Mouse (Mus musculus): ENCODE measurements around the gene Edn3.
A peak's percentile ranks its signal among the peaks of the same experiment; 100 is the strongest.

Edn3 gene

GRCm38 (mm10) chr2:174796998-174797397, 36.6 kb downstream of the Edn3 start:
- no peak for DNase-seq (ENCODE audit: low read depth, low spot score)

- no peak for DNase-seq (ENCODE audit: low read depth, low spot score)
Observed at GRCm38 (mm10) chr2:174797495-174798068, 37.2 kb downstream of the Edn3 start.

DNA sequence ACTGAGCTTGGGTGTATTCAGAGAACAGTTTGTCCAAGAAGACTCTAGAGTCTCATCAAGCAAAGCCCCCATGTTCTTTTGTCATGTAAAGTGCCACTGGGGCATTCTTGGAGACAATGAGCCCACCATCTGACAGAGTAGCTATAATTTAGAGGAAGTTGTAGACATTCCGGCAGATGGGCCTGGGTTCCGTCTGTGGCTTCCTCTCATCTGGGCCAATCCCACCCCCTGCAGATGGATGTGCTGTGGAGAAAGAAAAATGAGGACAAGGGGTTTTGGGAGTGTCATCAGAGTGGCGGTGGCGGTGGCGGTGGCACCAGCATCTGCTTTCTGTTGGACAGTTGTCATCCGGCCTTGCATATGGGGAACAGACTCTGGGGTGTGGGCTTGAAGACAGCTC, 42.0 kb downstream of the Edn3 start:
- no peak for DNase-seq (ENCODE audit: low read depth, low spot score)

DNA sequence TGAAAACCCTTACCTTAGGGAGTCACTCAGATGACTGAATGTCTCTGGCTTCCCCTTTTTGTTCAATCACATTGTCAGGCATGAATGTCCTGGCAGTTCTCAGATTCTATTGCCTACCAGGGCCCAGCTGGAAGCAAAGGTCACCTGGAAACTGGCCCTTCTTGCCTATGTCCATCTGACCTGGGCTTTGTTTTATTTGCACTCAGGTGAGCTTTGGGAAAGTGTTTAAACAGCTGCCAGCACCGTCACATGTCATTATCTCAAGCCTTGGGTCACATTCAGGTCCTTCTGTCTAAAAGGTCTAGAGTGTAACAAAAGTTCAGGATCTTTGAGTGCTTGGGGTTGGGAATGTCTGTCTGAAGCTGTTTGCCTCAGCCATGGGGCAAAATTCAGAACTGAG, 43.2 kb downstream of the Edn3 start:
- no peak for DNase-seq (ENCODE audit: low read depth, low spot score)

DNA sequence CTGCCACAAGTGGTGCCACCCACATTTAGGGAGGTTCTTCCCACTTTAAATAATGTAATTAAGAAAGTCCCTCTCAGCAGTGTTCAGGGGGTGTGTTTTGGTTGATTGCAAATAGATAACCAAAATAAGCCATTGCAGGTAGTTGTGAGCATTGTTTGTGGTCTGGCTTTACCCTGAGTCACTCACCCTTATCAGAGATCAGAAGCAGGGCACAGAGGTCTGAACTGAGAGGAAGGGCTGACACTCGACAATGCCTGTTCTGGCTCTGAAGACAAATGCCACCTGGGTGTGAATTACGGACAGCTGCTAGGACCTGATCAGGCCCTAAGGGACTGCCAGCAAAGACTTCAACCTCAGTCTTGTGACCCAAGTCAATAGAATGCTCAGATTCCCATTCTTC, 47.5 kb downstream of the Edn3 start:
- no peak for DNase-seq (ENCODE audit: low read depth, low spot score)

DNA sequence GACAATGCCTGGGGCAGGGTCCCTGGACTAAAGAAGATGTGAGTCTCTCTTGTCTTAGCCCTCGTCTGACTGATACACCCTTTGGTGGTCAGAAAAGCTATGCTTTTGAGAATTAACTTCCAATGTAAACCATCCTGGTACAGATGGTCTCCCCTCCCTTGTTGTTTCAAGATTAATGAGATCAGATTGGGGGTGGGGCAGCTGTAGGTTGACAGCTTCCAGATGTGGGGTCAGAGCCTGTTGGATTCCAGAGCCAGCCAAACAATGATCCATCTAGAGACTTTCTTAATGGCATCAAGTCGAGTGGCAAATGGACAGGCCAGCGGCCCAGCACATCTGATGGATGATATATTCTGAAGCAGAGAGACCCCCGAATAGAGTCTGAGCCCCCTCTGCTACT, 48.9 kb downstream of the Edn3 start:
- DNase-seq (ENCODE audit: low read depth, low spot score), result no peak

DNA sequence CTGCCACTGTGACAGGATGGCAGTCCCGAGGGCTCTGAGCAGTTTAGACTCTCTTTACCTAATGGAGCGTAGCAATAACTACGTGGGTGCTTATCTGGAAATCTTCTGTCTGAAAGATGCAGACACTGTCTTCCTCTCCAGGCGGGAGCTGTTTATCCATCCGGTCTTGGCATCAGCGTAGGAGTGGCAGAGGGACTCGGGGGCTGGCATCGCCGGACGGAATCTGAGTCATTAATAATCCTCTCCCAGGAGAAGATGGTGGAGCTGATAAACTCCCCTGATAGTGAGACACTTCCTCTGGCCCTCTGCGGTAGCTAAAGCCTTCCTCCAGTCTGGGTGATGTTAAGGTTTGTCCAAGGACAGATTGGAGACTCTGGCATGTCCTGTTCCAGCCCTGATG, 52.9 kb downstream of the Edn3 start:
- DNase-seq (ENCODE audit: low read depth, low spot score), result peak; percentile 11

DNA sequence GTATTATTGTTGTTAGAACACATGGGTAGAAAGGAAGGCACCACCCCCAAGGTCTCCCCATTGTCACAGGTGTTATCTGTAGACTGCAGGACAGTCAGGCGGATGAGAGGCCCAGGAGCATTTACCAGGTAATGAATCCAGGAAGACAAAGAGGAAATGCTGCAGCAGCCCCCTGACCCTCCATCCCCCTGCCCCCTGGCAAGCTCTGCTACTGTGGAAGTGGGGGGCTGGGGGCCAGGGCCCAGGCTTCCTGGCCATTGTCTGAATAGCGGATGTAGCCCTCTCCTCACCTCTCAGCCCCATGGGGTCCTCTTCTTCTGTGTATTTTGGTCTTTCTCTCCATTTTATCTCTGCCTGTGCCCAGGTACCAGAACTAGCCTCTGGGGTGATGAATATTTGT, 55.7 kb downstream of the Edn3 start:
- no peak for DNase-seq (ENCODE audit: low read depth, low spot score)

GRCm38 (mm10) chr2:174820286-174820685, 59.9 kb downstream of the Edn3 start:
- DNase-seq (ENCODE audit: low read depth, low spot score), result no peak

- no peak for DNase-seq (ENCODE audit: low read depth, low spot score)
Observed at GRCm38 (mm10) chr2:174827829-174828228, 67.4 kb downstream of the Edn3 start.

- DNase-seq (ENCODE audit: low read depth, low spot score), result no peak
Observed at GRCm38 (mm10) chr2:174833608-174834007, 73.2 kb downstream of the Edn3 start.

Measured in brain, adult 2 months (tissue).